Mouse (Mus musculus): ENCODE measurements at regions not wholly inside any gene's neighbourhood (a gene's known extent, or its start where the extent isn't known, plus 50 kb on each side); places are given as distances from the start of the nearest gene placed in this dataset.

DNA sequence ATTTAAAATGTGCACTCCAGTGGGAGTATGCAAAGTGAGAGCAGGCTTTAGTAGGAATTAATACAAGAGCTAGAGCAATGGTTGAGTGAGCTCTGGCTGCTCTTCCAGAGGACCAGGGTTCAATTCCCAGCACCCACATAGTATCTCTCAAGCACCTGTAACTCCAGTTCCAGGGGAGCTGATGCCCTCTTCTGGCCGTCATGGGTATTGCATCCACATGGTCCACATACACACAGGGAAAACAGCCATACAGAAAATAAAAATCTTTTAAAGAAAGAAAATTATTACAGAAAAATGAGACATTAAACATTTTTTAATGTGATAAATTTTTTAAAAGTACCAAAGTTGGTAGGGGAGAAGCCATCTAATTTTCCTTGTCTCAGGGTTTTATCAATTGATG lies 196.3 kb downstream of the Cdc5l start:
- H3K4me2 ChIP-seq (ENCODE audit: low read depth, low read length), result no peak overlapping the region

DNA sequence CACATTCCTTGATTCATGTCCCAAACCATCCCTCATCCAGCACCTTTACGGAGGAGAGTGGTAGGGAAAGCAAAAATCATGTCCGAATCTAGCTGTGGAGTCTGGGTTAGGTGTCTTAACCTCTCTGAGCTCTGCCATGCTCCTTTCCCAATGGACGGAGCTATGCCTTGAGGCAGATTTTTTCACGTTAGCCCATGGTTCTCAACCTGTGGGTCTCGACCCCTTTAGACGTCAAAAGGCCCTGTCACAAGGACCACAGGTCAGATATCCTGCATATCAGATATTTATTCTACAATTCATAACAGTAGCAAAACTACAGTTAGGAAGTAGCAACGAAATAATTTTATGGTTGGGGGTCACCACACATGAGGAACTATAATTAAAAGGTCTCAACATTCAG lies 198.1 kb downstream of the Cdc5l start:
- no peak overlapping the region for H3K27ac ChIP-seq (ENCODE audit: low read length)
- no peak overlapping the region for H3K4me2 ChIP-seq (ENCODE audit: low read depth, low read length)
- 68% methylated on average over 7 of the region's 7 CpGs for WGBS (ENCODE audit: insufficient replicate concordance)
- H3K4me1 ChIP-seq (ENCODE audit: control insufficient read depth, low read depth, low read length), result no peaks in the 10 kb centered on the region
- no peak for ATAC-seq (ENCODE audit: low read depth)
- no peak overlapping the region for H3K4me3 ChIP-seq (ENCODE audit: low read depth, low read length)
- H3K27me3 ChIP-seq (ENCODE audit: control insufficient read depth, insufficient read depth, low read depth, low read length), result no peaks in the 10 kb centered on the region
- no peaks in the 10 kb centered on the region for H3K36me3 ChIP-seq (ENCODE audit: control insufficient read depth, insufficient read depth)
- no peak overlapping the region for H3K9ac ChIP-seq (ENCODE audit: low read depth, low read length)
- H3K9me3 ChIP-seq (replicated peaks; ENCODE audit: control insufficient read depth, low read length), result no peaks in the 10 kb centered on the region; the same call in 1 of the 2 replicates

More for the DNA sequence above, 196.3 kb downstream of the Cdc5l start:
- Histone ChIP-seq H3K27me3 (ENCODE audit: control insufficient read depth, insufficient read depth, low read depth, low read length) (no peaks in the 10 kb centered on the region), H3K9me3 (replicated peaks; ENCODE audit: control insufficient read depth, low read length) (no peaks in the 10 kb centered on the region; the same call in 1 of the 2 replicates), H3K36me3 (ENCODE audit: control insufficient read depth, insufficient read depth) (no peaks in the 10 kb centered on the region), H3K27ac (ENCODE audit: low read length) (no peak overlapping the region), H3K4me1 (ENCODE audit: control insufficient read depth, low read depth, low read length) (no peaks in the 10 kb centered on the region), H3K9ac (ENCODE audit: low read depth, low read length) (no peak overlapping the region), H3K4me3 (ENCODE audit: low read depth, low read length) (no peak overlapping the region)
- no peak for ATAC-seq (ENCODE audit: low read depth)
- WGBS (ENCODE audit: insufficient replicate concordance), result 53% methylated on average over 1 of the region's 1 CpGs

DNA sequence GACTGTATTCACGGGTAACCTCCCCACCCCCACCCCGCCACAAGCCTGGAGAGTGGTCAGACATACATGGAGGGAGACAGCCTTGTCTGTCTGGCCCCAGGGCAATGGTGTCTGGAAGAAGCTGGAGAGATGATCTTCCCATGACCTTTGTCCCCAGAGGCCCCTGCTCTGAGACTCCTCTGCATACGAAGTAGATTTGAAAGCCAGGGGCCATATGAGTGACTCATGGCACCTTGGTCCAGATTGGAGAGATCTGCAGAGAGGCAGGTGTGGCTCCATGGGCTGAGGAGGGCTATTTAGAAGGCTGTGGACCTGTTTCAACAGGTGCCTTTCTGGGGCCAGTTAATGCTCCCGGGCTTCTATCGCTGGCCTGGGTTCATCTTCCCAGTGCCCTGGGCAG lies 200.7 kb downstream of the Cdc5l start:
- H3K4me1 ChIP-seq (ENCODE audit: control insufficient read depth, low read depth, low read length), result no peaks in the 10 kb centered on the region
- H3K9ac ChIP-seq (ENCODE audit: low read depth, low read length), result no peak overlapping the region
- H3K27me3 ChIP-seq (ENCODE audit: control insufficient read depth, insufficient read depth, low read depth, low read length), result no peaks in the 10 kb centered on the region
- no peak overlapping the region for H3K27ac ChIP-seq (ENCODE audit: low read length)
- H3K4me2 ChIP-seq (ENCODE audit: low read depth, low read length), result no peak overlapping the region
- H3K36me3 ChIP-seq (ENCODE audit: control insufficient read depth, insufficient read depth), result no peaks in the 10 kb centered on the region
- H3K4me3 ChIP-seq (ENCODE audit: low read depth, low read length), result no peak overlapping the region
- H3K9me3 ChIP-seq (replicated peaks; ENCODE audit: control insufficient read depth, low read length), result no peaks in the 10 kb centered on the region; the same call in 1 of the 2 replicates
- ATAC-seq (ENCODE audit: low read depth), result no peak
- WGBS (ENCODE audit: insufficient replicate concordance), result 55% methylated on average over 5 of the region's 5 CpGs

GRCm38 (mm10) chr17:45227190-45227589 lies 206.3 kb downstream of the Cdc5l start:
- Histone ChIP-seq H3K4me2 (ENCODE audit: low read depth, low read length) (no peak overlapping the region), H3K4me3 (ENCODE audit: low read depth, low read length) (no peak overlapping the region), H3K27ac (ENCODE audit: low read length) (no peak overlapping the region), H3K9me3 (replicated peaks; ENCODE audit: control insufficient read depth, low read length) (no peaks in the 10 kb centered on the region), H3K4me1 (ENCODE audit: control insufficient read depth, low read depth, low read length) (no peaks in the 10 kb centered on the region), H3K9ac (ENCODE audit: low read depth, low read length) (no peak overlapping the region), H3K27me3 (ENCODE audit: control insufficient read depth, insufficient read depth, low read depth, low read length) (no peaks in the 10 kb centered on the region), H3K36me3 (ENCODE audit: control insufficient read depth, insufficient read depth) (no peaks in the 10 kb centered on the region)
- 0% methylated on average over 1 of the region's 1 CpGs for WGBS (ENCODE audit: insufficient replicate concordance)
- no peak for ATAC-seq (ENCODE audit: low read depth)

- Histone ChIP-seq H3K36me3 (ENCODE audit: control insufficient read depth, insufficient read depth) (no peaks in the 10 kb centered on the region), H3K27me3 (ENCODE audit: control insufficient read depth, insufficient read depth, low read depth, low read length) (no peaks in the 10 kb centered on the region), H3K4me3 (ENCODE audit: low read depth, low read length) (no peak overlapping the region), H3K27ac (ENCODE audit: low read length) (no peak overlapping the region), H3K4me1 (ENCODE audit: control insufficient read depth, low read depth, low read length) (no peaks in the 10 kb centered on the region), H3K4me2 (ENCODE audit: low read depth, low read length) (no peak overlapping the region), H3K9ac (ENCODE audit: low read depth, low read length) (no peak overlapping the region), H3K9me3 (replicated peaks; ENCODE audit: control insufficient read depth, low read length) (no peaks in the 10 kb centered on the region)
- 47% methylated on average over 6 of the region's 6 CpGs for WGBS (ENCODE audit: insufficient replicate concordance)
- ATAC-seq (ENCODE audit: low read depth), result no peak
These were observed 207.1 kb downstream of the Cdc5l start for GRCm38 (mm10) chr17:45226486-45226885.

- no peaks in the 10 kb centered on the region for H3K9me3 ChIP-seq (replicated peaks; ENCODE audit: control insufficient read depth, low read length)
- H3K9ac ChIP-seq (ENCODE audit: low read depth, low read length), result no peak overlapping the region
- H3K4me3 ChIP-seq (ENCODE audit: low read depth, low read length), result no peak overlapping the region
- no peak overlapping the region for H3K4me2 ChIP-seq (ENCODE audit: low read depth, low read length)
- WGBS (ENCODE audit: insufficient replicate concordance), result 37% methylated on average over 10 of the region's 10 CpGs
- no peaks in the 10 kb centered on the region for H3K27me3 ChIP-seq (ENCODE audit: control insufficient read depth, insufficient read depth, low read depth, low read length)
- H3K27ac ChIP-seq (ENCODE audit: low read length), result no peak overlapping the region
- ATAC-seq (ENCODE audit: low read depth), result no peak
- no peaks in the 10 kb centered on the region for H3K36me3 ChIP-seq (ENCODE audit: control insufficient read depth, insufficient read depth)
- H3K4me1 ChIP-seq (ENCODE audit: control insufficient read depth, low read depth, low read length), result no peaks in the 10 kb centered on the region
These were observed 211.9 kb downstream of the Cdc5l start for GRCm38 (mm10) chr17:45221625-45222024.

DNA sequence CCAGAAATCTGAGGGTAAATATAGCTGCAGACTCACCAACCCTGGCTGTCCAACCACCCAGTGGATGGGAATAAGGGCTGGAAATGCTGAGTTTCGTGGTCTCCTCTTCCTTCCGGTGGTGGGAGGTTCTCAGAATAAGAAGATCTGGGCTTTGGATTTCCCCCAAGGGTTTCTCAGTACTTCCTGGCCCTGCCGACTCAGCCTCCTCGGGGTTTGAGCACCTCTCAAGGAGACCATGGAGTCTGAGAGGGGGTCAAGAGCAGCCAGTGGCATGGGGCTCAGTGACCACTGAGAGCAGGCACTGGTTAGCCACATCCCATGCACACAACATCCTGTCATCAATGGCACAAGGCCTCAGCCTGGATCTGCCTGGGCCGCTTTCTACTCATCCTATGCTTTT lies 216.4 kb downstream of the Cdc5l start:
- H3K4me2 ChIP-seq (ENCODE audit: low read depth, low read length), result no peak overlapping the region
- H3K27ac ChIP-seq (ENCODE audit: low read length), result no peak overlapping the region
- 37% methylated on average over 5 of the region's 5 CpGs for WGBS (ENCODE audit: insufficient replicate concordance)
- H3K4me3 ChIP-seq (ENCODE audit: low read depth, low read length), result no peak overlapping the region
- ATAC-seq (ENCODE audit: low read depth), result no peak
- no peaks in the 10 kb centered on the region for H3K4me1 ChIP-seq (ENCODE audit: control insufficient read depth, low read depth, low read length)
- no peaks in the 10 kb centered on the region for H3K27me3 ChIP-seq (ENCODE audit: control insufficient read depth, insufficient read depth, low read depth, low read length)
- H3K36me3 ChIP-seq (ENCODE audit: control insufficient read depth, insufficient read depth), result no peaks in the 10 kb centered on the region
- no peak overlapping the region for H3K9ac ChIP-seq (ENCODE audit: low read depth, low read length)
- H3K9me3 ChIP-seq (replicated peaks; ENCODE audit: control insufficient read depth, low read length), result no peaks in the 10 kb centered on the region

DNA sequence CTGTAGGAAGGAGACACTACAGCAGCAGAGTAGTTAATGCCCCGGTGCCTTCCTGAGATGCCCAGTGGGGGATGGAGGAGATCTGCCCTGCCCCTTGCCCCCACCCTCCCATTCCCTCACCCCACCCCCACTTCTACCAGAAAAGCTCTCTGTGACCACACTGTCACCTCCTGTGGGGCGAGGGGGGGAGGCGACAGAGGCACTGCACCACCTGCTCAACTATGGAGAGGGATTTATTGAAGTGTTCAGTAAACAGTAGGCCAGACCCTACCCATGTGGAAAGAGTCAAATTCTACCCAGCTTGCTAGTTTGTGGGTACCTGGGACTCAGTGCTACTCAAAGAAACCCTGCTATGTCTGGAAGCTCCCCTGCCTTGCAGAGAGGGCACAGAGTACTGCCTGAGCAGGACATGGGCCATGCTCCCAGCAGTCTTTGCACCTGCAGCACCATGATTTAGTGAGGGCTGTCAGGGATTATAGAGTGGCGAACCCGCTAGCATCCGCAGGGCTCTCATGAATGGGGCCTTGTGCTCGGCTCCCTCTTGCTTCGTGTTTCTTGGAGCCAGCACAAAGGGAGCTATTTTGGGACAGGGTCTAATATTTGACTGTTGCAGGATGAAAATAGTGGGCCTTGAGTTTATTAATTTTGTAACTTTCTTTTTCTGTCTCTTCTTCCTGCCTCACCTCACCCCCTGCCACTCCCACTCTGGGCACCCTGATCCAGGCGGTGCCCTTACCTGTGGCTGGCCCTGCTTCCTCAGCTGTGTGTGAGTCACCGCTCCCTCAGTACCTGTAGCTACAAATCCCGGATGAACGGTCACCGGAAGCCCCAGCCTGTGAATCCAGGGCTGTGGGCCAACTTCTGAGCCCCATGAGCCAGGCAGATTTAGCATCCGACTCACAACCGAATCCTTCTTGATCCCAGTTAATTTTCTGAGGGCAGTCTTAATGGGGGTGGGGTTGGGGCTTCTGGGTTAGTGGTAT lies 218.2 kb downstream of the Cdc5l start:
- Histone ChIP-seq H3K27me3 (ENCODE audit: control insufficient read depth, insufficient read depth, low read depth, low read length) (no peaks in the 10 kb centered on the region), H3K4me2 (ENCODE audit: low read depth, low read length) (no peak overlapping the region), H3K4me1 (ENCODE audit: control insufficient read depth, low read depth, low read length) (no peaks in the 10 kb centered on the region), H3K36me3 (ENCODE audit: control insufficient read depth, insufficient read depth) (no peaks in the 10 kb centered on the region), H3K9ac (ENCODE audit: low read depth, low read length) (no peak overlapping the region), H3K9me3 (replicated peaks; ENCODE audit: control insufficient read depth, low read length) (no peaks in the 10 kb centered on the region), H3K4me3 (ENCODE audit: low read depth, low read length) (no peak overlapping the region), H3K27ac (ENCODE audit: low read length) (no peak overlapping the region)
- ATAC-seq (ENCODE audit: low read depth), result no peak
- 72% methylated on average over 15 of the region's 15 CpGs for WGBS (ENCODE audit: insufficient replicate concordance)

- H3K4me2 ChIP-seq (ENCODE audit: low read depth, low read length), result no peak overlapping the region
- H3K27ac ChIP-seq (ENCODE audit: low read length), result no peak overlapping the region
- H3K36me3 ChIP-seq (ENCODE audit: control insufficient read depth, insufficient read depth), result no peaks in the 10 kb centered on the region
- H3K9me3 ChIP-seq (replicated peaks; ENCODE audit: control insufficient read depth, low read length), result no peaks in the 10 kb centered on the region
- no peak overlapping the region for H3K9ac ChIP-seq (ENCODE audit: low read depth, low read length)
- no peak for ATAC-seq (ENCODE audit: low read depth)
- H3K4me3 ChIP-seq (ENCODE audit: low read depth, low read length), result no peak overlapping the region
- no peaks in the 10 kb centered on the region for H3K27me3 ChIP-seq (ENCODE audit: control insufficient read depth, insufficient read depth, low read depth, low read length)
- 58% methylated on average over 2 of the region's 2 CpGs for WGBS (ENCODE audit: insufficient replicate concordance)
- no peaks in the 10 kb centered on the region for H3K4me1 ChIP-seq (ENCODE audit: control insufficient read depth, low read depth, low read length)
These were observed 222.6 kb downstream of the Cdc5l start for GRCm38 (mm10) chr17:45210984-45211383.
